Mouse (Mus musculus): Measurements from ENCODE around the gene Ush2a. TPM values are rescaled to one million over a fixed set of nuclear protein-coding genes. Genes with fewer than 3 reads are reported as not detected.

Ush2a gene
- polyA plus RNA-seq, 1 experiment: under 0.01 TPM

GRCm38 (mm10) chr1:188529606-188530131 lies 267.8 kb downstream of the Ush2a start:
- WGBS: 93% methylated on average over 6 of the region's 6 CpGs
- no peak for DNase-seq (ENCODE audit: low read depth, low spot score)

DNA sequence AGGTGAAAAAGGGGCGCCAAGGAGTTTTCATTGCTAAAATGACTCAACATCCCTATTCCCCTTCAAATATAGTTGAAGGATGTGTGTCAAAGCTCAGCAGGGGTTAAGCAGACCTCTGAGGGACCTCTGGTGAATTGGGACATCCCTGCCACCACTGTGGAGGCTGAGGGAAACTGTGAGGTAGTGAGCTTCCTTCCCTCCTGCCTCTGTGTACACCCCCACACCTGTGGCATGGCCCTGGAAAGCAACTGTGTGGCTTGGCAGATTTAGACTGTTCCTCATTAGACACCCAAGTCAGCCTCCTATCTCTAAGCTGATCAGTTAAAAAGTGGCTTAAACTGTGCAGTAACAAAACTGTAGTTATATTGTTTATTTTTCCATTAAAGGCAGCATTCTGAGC lies 275.2 kb downstream of the Ush2a start:
- DNase-seq (ENCODE audit: low read depth, low spot score): no peak
- WGBS: 54% methylated on average over 1 of the region's 1 CpGs

DNA sequence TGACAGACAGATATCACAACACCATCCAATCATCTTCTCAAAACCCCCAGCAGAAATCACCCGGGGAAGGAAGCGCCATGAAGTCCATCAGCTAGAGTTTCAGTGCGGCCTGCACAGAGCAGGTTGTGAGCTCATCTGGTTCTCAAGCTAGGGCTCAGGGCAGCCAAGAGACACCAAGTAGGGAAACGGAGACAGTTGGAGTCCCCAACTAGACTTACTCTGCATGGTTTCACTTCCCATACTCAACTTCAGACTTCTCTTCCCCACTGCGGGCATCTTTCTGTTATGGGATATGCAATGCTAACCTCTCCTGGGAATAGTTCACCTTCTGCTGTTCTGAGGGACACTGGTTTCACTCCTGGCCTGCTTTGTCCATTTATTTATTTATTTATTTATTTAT lies 277.8 kb downstream of the Ush2a start:
- no peak for DNase-seq (ENCODE audit: low read depth, low spot score)
- WGBS: 97% methylated on average over 5 of the region's 5 CpGs

DNA sequence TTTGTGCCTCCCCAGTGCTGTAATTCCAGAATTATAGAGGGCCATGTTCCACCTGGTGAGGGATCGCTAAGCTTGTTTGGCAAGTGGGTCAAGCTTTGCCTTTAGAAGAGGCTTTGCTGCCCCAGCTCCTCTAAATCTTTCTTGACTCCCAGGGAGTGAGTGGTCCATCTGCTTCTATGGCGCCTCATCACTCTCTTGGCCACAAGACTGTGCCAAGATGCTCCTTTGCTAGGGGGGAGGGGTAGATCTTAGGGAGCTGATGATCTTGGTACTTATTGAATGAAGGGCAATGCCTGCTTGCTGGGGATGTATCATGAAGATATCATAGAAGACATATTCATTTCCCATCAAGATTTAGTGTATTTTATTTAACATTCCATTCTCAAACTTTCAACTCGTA lies 279.7 kb downstream of the Ush2a start:
- WGBS: 97% methylated on average over 3 of the region's 3 CpGs
- no peak for DNase-seq (ENCODE audit: low read depth, low spot score)

DNA sequence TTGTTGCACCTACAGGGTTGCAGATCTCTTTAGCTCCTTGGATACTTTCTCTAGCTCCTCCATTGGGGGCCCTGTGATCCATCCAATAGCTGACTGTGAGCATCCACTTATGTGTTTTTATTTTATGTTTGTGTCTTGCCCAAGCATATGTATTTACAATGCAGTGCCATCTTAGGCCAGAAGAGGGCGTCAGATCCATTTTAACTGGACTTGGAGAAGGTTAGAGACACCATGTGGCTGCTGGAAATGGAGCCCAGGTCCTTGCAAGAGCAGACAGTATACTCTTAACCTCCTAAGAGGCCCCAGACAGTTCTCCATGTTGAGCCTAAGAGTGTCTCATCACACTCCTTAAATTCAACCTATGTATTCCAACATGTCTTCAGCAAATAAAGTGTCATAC lies 281.5 kb downstream of the Ush2a start:
- 19% methylated on average over 1 of the region's 1 CpGs for WGBS

DNA sequence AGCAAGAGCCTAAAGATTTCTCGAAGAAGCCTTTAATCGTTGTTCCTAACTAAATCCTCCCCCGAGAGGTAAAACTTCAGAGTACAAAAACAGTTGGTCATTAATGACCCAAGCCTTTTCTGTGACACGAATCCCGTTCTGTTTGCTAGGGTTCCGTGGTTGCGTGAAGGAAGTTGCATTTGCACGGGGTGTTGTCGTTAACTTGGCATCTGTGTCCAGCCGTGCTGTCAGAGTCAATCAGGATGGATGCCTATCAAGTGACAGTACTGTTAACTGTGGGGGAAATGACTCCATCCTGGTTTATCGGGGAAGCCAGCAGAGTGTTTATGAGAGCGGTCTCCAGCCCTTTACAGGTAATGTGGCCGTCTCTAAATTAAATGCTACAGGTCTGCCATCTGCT lies 287.9 kb downstream of the Ush2a start:
- WGBS: 74% methylated on average over 13 of the region's 13 CpGs
- DNase-seq (ENCODE audit: low read depth, low spot score): no peak

More for the DNA sequence above, 281.5 kb downstream of the Ush2a start:
- DNase-seq (ENCODE audit: low read depth, low spot score): no peak

- WGBS: 49% methylated on average over 5 of the region's 5 CpGs
- no peak for DNase-seq (ENCODE audit: low read depth, low spot score)
These were observed 290.0 kb downstream of the Ush2a start for GRCm38 (mm10) chr1:188551802-188552201.

DNA sequence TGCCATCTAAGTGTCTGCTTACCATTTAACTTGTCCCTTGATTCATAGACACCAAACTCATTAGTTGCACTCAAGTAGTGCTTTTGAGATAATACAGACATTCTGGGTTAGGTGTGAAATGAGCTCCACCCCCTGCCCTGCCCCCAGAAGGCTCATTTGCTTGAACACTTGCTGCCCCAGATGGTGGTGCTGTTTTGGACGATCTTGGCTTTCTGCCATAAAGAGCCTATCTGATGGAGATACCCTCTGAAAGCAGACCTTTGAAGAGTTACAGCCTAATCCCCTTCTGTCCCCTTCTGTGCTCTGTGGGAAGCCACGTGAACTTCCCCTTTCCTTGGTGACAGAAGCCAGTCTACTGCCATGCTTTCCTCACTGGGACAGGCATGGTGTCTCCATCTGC lies 297.1 kb downstream of the Ush2a start:
- no peak for DNase-seq (ENCODE audit: low read depth, low spot score)
- WGBS: 46% methylated on average over 2 of the region's 2 CpGs

- DNase-seq (ENCODE audit: low read depth, low spot score): no peak
- WGBS: 76% methylated on average over 5 of the region's 5 CpGs
These were observed 304.4 kb downstream of the Ush2a start for GRCm38 (mm10) chr1:188566229-188566628.

DNA sequence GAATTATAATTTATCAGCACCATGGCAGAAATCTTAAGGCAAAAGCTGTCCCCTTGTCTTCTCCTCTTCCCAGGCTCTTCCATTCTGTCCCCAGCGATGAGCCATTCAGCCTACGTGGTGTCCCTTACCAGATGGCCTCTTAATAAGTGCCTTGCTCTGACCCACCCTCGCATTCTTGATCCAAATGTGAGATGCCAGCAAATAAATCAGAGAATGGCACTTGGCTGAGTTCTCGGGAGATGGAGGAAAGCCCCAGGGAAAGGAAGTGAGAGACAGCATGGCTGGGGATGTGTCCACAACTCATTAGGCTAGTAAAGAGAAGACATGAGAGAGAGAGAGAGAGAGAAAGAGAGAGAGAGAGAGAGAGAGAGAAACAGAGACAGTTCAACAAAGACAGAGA lies 305.7 kb downstream of the Ush2a start:
- no peak for DNase-seq (ENCODE audit: low read depth, low spot score)
- 71% methylated on average over 4 of the region's 4 CpGs for WGBS

DNA sequence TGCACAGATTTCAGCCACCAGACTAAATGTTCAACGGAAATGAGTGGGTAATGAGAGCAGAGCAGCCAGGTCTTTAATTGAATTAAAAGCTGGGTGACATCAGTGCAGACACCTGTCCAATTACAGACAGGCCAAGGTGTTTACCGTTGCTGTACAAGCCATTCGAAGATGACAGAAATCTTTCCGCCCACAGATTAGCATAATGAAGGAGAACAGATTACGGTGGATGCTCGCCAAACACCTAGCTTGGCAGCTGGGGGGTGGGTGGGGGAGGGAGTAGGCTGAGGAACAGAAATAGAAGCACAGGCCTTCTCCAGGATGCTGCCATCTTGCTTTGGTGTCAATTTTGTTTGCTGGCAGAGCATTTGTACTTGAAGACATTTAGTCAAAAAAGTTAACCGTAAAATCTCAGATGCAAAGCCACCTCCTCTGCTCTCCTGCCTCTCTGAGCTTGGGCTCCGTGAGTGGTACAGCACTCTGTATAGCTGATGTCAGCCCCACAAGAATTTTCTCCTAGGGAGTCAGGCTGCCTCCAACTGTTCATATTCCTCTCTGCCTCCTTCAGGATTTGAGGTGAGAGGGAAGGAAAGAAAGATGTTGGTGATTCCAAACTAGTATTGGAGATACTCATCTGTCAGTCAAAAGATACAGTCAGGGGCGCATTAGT lies 306.6 kb downstream of the Ush2a start:
- DNase-seq (ENCODE audit: low read depth, low spot score): no peak
- WGBS: 87% methylated on average over 9 of the region's 9 CpGs

- 85% methylated on average over 8 of the region's 8 CpGs for WGBS
- DNase-seq (ENCODE audit: low read depth, low spot score): no peak
These were observed 314.5 kb downstream of the Ush2a start for GRCm38 (mm10) chr1:188576246-188576747.

DNA sequence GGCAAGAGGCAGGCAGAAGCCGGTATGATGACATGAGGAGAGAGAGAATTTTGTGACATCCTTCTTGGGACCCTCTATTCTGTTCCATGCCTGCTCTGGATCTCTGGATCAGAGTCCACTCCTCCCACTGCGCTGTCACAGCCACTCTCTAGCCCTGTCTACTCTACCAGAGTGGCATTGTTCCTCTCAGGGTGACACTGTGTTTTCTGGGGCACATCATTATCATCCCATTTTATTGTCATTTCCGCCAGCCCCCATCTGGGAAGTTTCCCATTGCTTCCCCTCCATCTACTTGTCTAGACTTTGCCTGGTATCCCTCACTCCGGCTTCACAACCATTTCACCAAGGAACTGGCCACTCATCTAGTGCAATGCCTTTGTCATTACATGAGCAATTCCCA lies 315.6 kb downstream of the Ush2a start:
- WGBS: 83% methylated on average over 4 of the region's 4 CpGs

DNA sequence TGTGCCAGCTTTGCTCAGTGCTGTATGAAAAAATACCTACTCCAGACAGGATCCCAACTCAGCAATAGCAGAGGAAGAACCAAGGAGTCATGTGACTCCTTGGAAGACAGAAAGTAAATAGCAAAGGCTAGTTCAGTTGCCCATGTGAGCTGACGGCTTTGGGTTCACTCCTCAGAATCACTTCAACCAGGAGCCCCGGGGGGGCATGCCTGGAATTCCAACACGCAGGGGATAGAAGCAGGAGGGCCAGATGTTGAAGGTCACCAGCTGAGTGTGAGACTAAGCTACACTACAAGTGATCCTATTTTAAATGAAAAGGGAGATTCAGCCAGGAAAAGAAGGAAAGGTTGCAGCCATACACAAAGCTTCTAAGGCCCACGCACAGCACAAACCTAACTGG lies 319.3 kb downstream of the Ush2a start:
- no peak for DNase-seq (ENCODE audit: low read depth, low spot score)
- 41% methylated on average over 4 of the region's 4 CpGs for WGBS

More for the DNA sequence above, 315.6 kb downstream of the Ush2a start:
- no peak for DNase-seq (ENCODE audit: low read depth, low spot score)

- 59% methylated on average over 4 of the region's 4 CpGs for WGBS
These were observed 333.4 kb downstream of the Ush2a start for GRCm38 (mm10) chr1:188595251-188595650.

GRCm38 (mm10) chr1:188598052-188598451 lies 336.2 kb downstream of the Ush2a start:
- 88% methylated on average over 7 of the region's 7 CpGs for WGBS
- no peak for DNase-seq (ENCODE audit: low read depth, low spot score)

More at GRCm38 (mm10) chr1:188595251-188595650, 333.4 kb downstream of the Ush2a start:
- no peak for DNase-seq (ENCODE audit: low read depth, low spot score)

- DNase-seq (ENCODE audit: low read depth, low spot score): no peak
- WGBS: 85% methylated on average over 8 of the region's 8 CpGs
These were observed 337.3 kb downstream of the Ush2a start for GRCm38 (mm10) chr1:188599134-188599533.

DNA sequence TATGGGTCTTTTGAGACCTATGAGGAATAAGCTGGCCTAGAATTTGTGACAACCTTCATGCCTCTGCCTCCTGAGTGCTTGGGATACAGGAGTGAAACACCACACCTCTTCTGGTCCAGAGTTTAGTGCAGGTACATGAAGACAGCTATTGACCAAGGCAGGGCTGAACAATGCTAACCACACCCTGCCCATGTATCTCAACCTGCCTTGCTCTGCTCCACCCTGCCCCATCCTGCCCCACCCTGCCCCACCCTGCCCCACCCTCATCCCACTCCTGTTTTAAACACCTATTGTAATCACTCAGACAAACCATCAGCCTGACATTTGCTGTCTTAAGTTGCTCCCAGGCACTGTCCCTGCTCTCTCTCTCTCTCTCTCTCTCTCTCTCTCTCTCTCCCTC lies 344.6 kb downstream of the Ush2a start:
- no peak for DNase-seq (ENCODE audit: low read depth, low spot score)

- no peak for DNase-seq (ENCODE audit: low read depth, low spot score)
- WGBS: 60% methylated on average over 5 of the region's 5 CpGs
These were observed 354.7 kb downstream of the Ush2a start for GRCm38 (mm10) chr1:188616547-188616946.

- 33% methylated on average over 4 of the region's 4 CpGs for WGBS
- no peak for DNase-seq (ENCODE audit: low read depth, low spot score)
These were observed 371.9 kb downstream of the Ush2a start for GRCm38 (mm10) chr1:188633736-188634135.

DNA sequence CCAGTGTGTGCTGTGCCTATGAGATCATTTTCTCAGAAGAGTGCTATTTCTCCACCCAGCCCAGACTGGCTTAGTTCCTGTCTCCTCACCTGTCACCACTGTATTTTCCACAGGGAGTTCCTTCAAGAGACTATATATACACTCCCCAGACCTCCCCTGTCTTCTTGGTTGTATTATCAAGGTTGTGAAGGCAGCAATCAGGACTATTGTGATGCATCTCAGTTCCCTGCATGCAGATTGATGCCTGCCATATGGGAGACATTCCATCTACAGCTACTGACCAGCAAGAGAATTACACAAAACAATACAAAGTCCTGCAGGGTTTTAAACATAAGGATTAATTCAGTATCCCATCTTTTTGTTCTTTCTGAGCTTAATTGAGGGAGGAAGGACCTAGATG lies 377.8 kb downstream of the Ush2a start:
- DNase-seq (ENCODE audit: low read depth, low spot score): no peak

DNA sequence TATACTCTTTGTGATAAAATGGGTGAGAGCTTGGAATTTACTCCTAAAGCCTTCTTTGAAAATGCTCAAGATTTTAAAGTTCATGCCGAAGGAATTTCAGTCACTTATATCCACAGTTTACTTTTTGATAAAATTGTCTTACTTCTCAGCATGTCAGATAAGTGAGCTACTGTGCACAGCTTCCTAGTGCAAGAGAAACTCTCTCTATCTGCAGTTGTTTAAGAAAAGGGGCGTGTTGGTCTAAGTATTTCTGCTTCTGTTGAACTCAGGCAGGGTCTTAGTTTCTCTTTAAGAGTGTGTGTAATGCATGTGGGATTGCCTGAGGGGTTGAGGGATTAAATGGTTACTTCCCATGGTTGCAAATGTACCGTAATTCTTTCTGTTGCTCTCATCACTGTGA lies 381.3 kb downstream of the Ush2a start:
- DNase-seq (ENCODE audit: low read depth, low spot score): no peak
- 76% methylated on average over 3 of the region's 3 CpGs for WGBS

All from large intestine, adult 2 months (tissue).